Mouse (Mus musculus): ENCODE measurements around the gene Arpc4.
A peak's percentile ranks its signal among the peaks of the same experiment; 100 is the strongest.

Gene Arpc4

GRCm38 (mm10) chr6:113402094-113402493, 24.2 kb downstream of the Arpc4 start:
- no peak for DNase-seq (ENCODE audit: low read depth in 2 of 2, low spot score in 2 of 2)

GRCm38 (mm10) chr6:113404649-113405448, 26.9 kb downstream of the Arpc4 start:
- DNase-seq (ENCODE audit: low read depth in 2 of 2, low spot score in 2 of 2): no peak

GRCm38 (mm10) chr6:113405483-113405882, 27.6 kb downstream of the Arpc4 start:
- DNase-seq (ENCODE audit: low read depth in 2 of 2, low spot score in 2 of 2): no peak

GRCm38 (mm10) chr6:113406683-113407082, 28.8 kb downstream of the Arpc4 start:
- no peak for DNase-seq (ENCODE audit: low read depth in 2 of 2, low spot score in 2 of 2)

GRCm38 (mm10) chr6:113410001-113410400, 32.1 kb downstream of the Arpc4 start:
- no peak for DNase-seq (ENCODE audit: low read depth in 2 of 2, low spot score in 2 of 2)

GRCm38 (mm10) chr6:113416416-113416815, 38.5 kb downstream of the Arpc4 start:
- no peak for DNase-seq (ENCODE audit: low read depth in 2 of 2, low spot score in 2 of 2)

- DNase-seq (ENCODE audit: low read depth in 2 of 2, low spot score in 2 of 2): no peak
These were observed 40.7 kb downstream of the Arpc4 start for GRCm38 (mm10) chr6:113418441-113419198.

GRCm38 (mm10) chr6:113419199-113419587, 41.3 kb downstream of the Arpc4 start, which contains the start of gene Rpusd3:
Gene Rpusd3 (minus strand): TSS chr6:113419340.
- peak; percentile 96 to 98 for DNase-seq (ENCODE audit: low read depth in 2 of 2, low spot score in 2 of 2)

- DNase-seq (ENCODE audit: low read depth in 2 of 2, low spot score in 2 of 2): no peak
These were observed 45.1 kb downstream of the Arpc4 start for GRCm38 (mm10) chr6:113423000-113423399.

- no peak for DNase-seq (ENCODE audit: low read depth in 2 of 2, low spot score in 2 of 2)
These were observed 46.3 kb downstream of the Arpc4 start for GRCm38 (mm10) chr6:113424187-113424586.

- no peak for DNase-seq (ENCODE audit: low read depth in 2 of 2, low spot score in 2 of 2)
These were observed 48.8 kb downstream of the Arpc4 start for GRCm38 (mm10) chr6:113426696-113427095.

- DNase-seq (ENCODE audit: low read depth in 2 of 2, low spot score in 2 of 2): peak; percentile 40 to 49
These were observed 49.5 kb downstream of the Arpc4 start for GRCm38 (mm10) chr6:113427397-113427796.

- DNase-seq (ENCODE audit: low read depth in 2 of 2, low spot score in 2 of 2): no peak
These were observed 50.1 kb downstream of the Arpc4 start for GRCm38 (mm10) chr6:113428006-113428405.

GRCm38 (mm10) chr6:113429965-113430364, 52.0 kb downstream of the Arpc4 start:
- no peak for DNase-seq (ENCODE audit: low read depth in 2 of 2, low spot score in 2 of 2)

GRCm38 (mm10) chr6:113430846-113431245, 52.9 kb downstream of the Arpc4 start:
- DNase-seq (ENCODE audit: low read depth in 2 of 2, low spot score in 2 of 2): no peak

GRCm38 (mm10) chr6:113431801-113432200, 53.9 kb downstream of the Arpc4 start:
- no peak for DNase-seq (ENCODE audit: low read depth in 2 of 2, low spot score in 2 of 2)

- no peak for DNase-seq (ENCODE audit: low read depth in 2 of 2, low spot score in 2 of 2)
These were observed 55.7 kb downstream of the Arpc4 start for GRCm38 (mm10) chr6:113433661-113434060.

GRCm38 (mm10) chr6:113434691-113435090, 56.8 kb downstream of the Arpc4 start:
- no peak for DNase-seq (ENCODE audit: low read depth in 2 of 2, low spot score in 2 of 2)

- DNase-seq (ENCODE audit: low read depth in 2 of 2, low spot score in 2 of 2): no peak
These were observed 57.8 kb downstream of the Arpc4 start, which contains the start of gene Cidec for GRCm38 (mm10) chr6:113435664-113436205. Gene Cidec (minus strand): TSS chr6:113435760.

GRCm38 (mm10) chr6:113437135-113437534, 59.2 kb downstream of the Arpc4 start:
- no peak for DNase-seq (ENCODE audit: low read depth in 2 of 2, low spot score in 2 of 2)

GRCm38 (mm10) chr6:113438721-113439430, 61.0 kb downstream of the Arpc4 start:
- DNase-seq (ENCODE audit: low read depth in 2 of 2, low spot score in 2 of 2): no peak
